In the genomic region with DNA sequence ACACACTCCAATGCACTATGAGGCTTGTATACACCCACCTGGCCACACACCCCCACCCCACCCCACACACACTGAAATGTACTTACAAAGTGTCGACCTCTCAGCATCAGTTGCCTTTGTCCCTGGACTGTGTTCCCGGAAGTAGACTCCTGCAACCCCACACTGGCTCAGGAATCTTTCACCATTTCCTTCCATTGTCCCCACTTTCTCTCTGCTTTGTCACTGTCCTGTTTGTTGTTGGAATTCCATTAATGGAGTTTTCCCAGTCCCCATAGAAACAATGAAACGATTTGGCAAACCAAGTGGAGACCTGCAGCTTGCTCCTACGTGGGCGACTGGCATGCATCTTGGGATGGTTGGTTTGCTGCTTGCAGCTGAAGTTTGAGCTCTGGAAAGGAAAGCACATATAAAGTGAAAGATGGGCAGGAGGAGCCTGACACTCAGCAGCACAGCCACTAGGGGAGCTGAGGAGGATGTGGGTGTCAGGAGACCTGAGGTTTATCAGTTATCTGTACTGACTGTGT, we compare ENCODE assay signal across 8 mouse cellular contexts.
DNase-seq lines count a peak whose midpoint lies in the region; ATAC-seq and TF ChIP-seq lines count a peak whose summit lies in the region.

No protein-coding gene starts in this region.

- H3K9ac ChIP-seq in hindbrain, postnatal 0 days (replicated peaks; ENCODE audit: low read length) = no peak overlapping the region
- no peak overlapping the region for H3K9ac ChIP-seq in hindbrain, embryonic 13.5 days
- H3K9ac ChIP-seq in CH12.LX (ENCODE audit: insufficient read depth, low read depth) = no peak overlapping the region
- H3K9ac ChIP-seq in heart, embryonic 14.5 days (ENCODE audit: low read length) = no peak overlapping the region

- H3K4me3 ChIP-seq in hindbrain, postnatal 0 days (ENCODE audit: low read length) = no peak overlapping the region
- H3K4me3 ChIP-seq in hindbrain, embryonic 13.5 days = no peak overlapping the region
- no peak overlapping the region for H3K4me3 ChIP-seq in CH12.LX (replicated peaks in 1 of 3; ENCODE audit: low read depth in 2 of 3, low read length in 2 of 3, poor library complexity in 1 of 3)
- no peak overlapping the region for H3K4me3 ChIP-seq in heart, embryonic 14.5 days (ENCODE audit: control insufficient read depth in 1 of 2, insufficient read depth in 1 of 2, low read depth in 1 of 2, low read length in 2 of 2)
- no peak overlapping the region for H3K4me3 ChIP-seq in hindbrain, embryonic 10.5 days

- 23% methylated on average over 5 of the region's 5 CpGs for WGBS in hindbrain, postnatal 0 days
- 22% methylated on average over 5 of the region's 5 CpGs for WGBS in hindbrain, embryonic 13.5 days
- 47% methylated on average over 5 of the region's 5 CpGs for WGBS in heart, embryonic 14.5 days
- 44% methylated on average over 5 of the region's 5 CpGs for WGBS in hindbrain, embryonic 10.5 days

- no peak overlapping the region for H3K27ac ChIP-seq in hindbrain, postnatal 0 days
- H3K27ac ChIP-seq in hindbrain, embryonic 13.5 days = no peak overlapping the region
- H3K27ac ChIP-seq in CH12.LX (ENCODE audit: insufficient read depth, low read depth) = no peak overlapping the region
- H3K27ac ChIP-seq in heart, embryonic 14.5 days (replicated peaks in 1 of 2; ENCODE audit: control insufficient read depth in 1 of 2, insufficient read depth in 1 of 2, low read depth in 2 of 2, low read length in 2 of 2) = no peak overlapping the region
- no peak overlapping the region; the same call in 1 of the 2 replicates for H3K27ac ChIP-seq in hindbrain, embryonic 10.5 days

- H3K9me3 ChIP-seq in hindbrain, postnatal 0 days (ENCODE audit: low read length) = no peaks in the 10 kb centered on the region
- H3K9me3 ChIP-seq in hindbrain, embryonic 13.5 days = no peaks in the 10 kb centered on the region
- no peaks in the 10 kb centered on the region for H3K9me3 ChIP-seq in CH12.LX (replicated peaks; ENCODE audit: low read length)
- H3K9me3 ChIP-seq in heart, embryonic 14.5 days (ENCODE audit: control insufficient read depth, low read length) = no peaks in the 10 kb centered on the region
- no peaks in the 10 kb centered on the region for H3K9me3 ChIP-seq in hindbrain, embryonic 10.5 days

- peak; percentile 35 for TF ChIP-seq RAD21 in CH12.LX (IDR thresholded peaks at IDR 0.05; ENCODE audit: low read depth, low read length)

- H3K79me2 ChIP-seq in CH12.LX (replicated peaks; ENCODE audit: control insufficient read depth, extremely low read depth, insufficient read depth, poor library complexity, severe bottlenecking) = no peaks in the 10 kb centered on the region

- DNase-seq in hindbrain, postnatal 0 days (ENCODE audit: low spot score) = no peak
- peak; percentile 21 for DNase-seq in CH12.LX (ENCODE audit: extremely low read depth)
- DNase-seq in lung, postnatal 4 days = peak; percentile 52 to 55
- no peak for DNase-seq in cerebellum, adult 11-12 months
- no peak for DNase-seq in right cerebral cortex, postnatal 25 days
- no peak for DNase-seq in hindbrain, embryonic 10.5 days (ENCODE audit: low spot score)

- TF ChIP-seq CTCF in hindbrain, postnatal 0 days (IDR thresholded peaks at IDR 0.05; ENCODE audit: low read depth) = peak; percentile 55
- TF ChIP-seq CTCF in CH12.LX (conservative IDR thresholded peaks at IDR 0.05 in 1 of 2, IDR thresholded peaks at IDR 0.05 in 1 of 2; ENCODE audit: low read depth in 2 of 2, low read length in 2 of 2) = peak; percentile 43 to 55; a peak in 2 of 4 replicates

- no peak for TF ChIP-seq EP300 in CH12.LX (IDR thresholded peaks at IDR 0.05; ENCODE audit: low read length)

- TF ChIP-seq POLR2A in CH12.LX (IDR thresholded peaks at IDR 0.05; ENCODE audit: low read depth, low read length) = no peak

- H3K27me3 ChIP-seq in hindbrain, postnatal 0 days (ENCODE audit: insufficient read depth, low read length) = no peaks in the 10 kb centered on the region
- no peaks in the 10 kb centered on the region for H3K27me3 ChIP-seq in hindbrain, embryonic 13.5 days
- no peaks in the 10 kb centered on the region for H3K27me3 ChIP-seq in CH12.LX (replicated peaks)
- no peaks in the 10 kb centered on the region for H3K27me3 ChIP-seq in heart, embryonic 14.5 days (ENCODE audit: control insufficient read depth, insufficient read depth, low read length)
- H3K27me3 ChIP-seq in hindbrain, embryonic 10.5 days (ENCODE audit: insufficient read depth, poor library complexity, severe bottlenecking) = no peaks in the 10 kb centered on the region

- no peak overlapping the region for H3K4me2 ChIP-seq in hindbrain, postnatal 0 days (ENCODE audit: low read depth, low read length)
- no peak overlapping the region for H3K4me2 ChIP-seq in hindbrain, embryonic 13.5 days
- H3K4me2 ChIP-seq in CH12.LX (ENCODE audit: insufficient read depth, low read depth, poor library complexity, severe bottlenecking) = no peak overlapping the region
- no peak overlapping the region for H3K4me2 ChIP-seq in heart, embryonic 14.5 days (ENCODE audit: low read length)

- no peaks in the 10 kb centered on the region for H3K36me3 ChIP-seq in hindbrain, postnatal 0 days (ENCODE audit: insufficient read depth, low read length)
- no peaks in the 10 kb centered on the region for H3K36me3 ChIP-seq in hindbrain, embryonic 13.5 days
- H3K36me3 ChIP-seq in CH12.LX (replicated peaks in 1 of 2; ENCODE audit: control insufficient read depth in 1 of 2, insufficient read depth in 1 of 2, low read length in 1 of 2) = no peaks in the 10 kb centered on the region
- H3K36me3 ChIP-seq in heart, embryonic 14.5 days (ENCODE audit: control insufficient read depth, insufficient read depth, low read length) = no peaks in the 10 kb centered on the region
- H3K36me3 ChIP-seq in hindbrain, embryonic 10.5 days = no peaks in the 10 kb centered on the region

- H3K4me1 ChIP-seq in hindbrain, postnatal 0 days (ENCODE audit: insufficient read depth, low read length) = no peaks in the 10 kb centered on the region
- H3K4me1 ChIP-seq in hindbrain, embryonic 13.5 days (replicated peaks) = 0 out of 2 replicates have a peak, but pooled peaks cover 3% of the 10 kb centered on the region
- no peaks in the 10 kb centered on the region for H3K4me1 ChIP-seq in CH12.LX (ENCODE audit: control insufficient read depth in 1 of 2, insufficient read depth in 2 of 2)
- H3K4me1 ChIP-seq in heart, embryonic 14.5 days (ENCODE audit: control insufficient read depth in 2 of 2, insufficient read depth in 2 of 2, low read length in 2 of 2) = no peaks in the 10 kb centered on the region
- peaks cover 5% of the 10 kb centered on the region; the same call in 1 of the 2 replicates for H3K4me1 ChIP-seq in hindbrain, embryonic 10.5 days (replicated peaks)

- dilution Hi-C loops in CH12.LX (cut with MboI; ENCODE audit: extremely low pct_ligation_motif_present, extremely low pct_unique_long_range_greater_than_20kb, low sequenced_read_pairs) = no loop called here

- in situ Hi-C loops in CH12.LX (cut with MboI; ENCODE audit: low pct_ligation_motif_present, low pct_unique_long_range_greater_than_20kb, low sequenced_read_pairs) = no loop called here

- no peak for ATAC-seq in hindbrain, postnatal 0 days
- ATAC-seq in hindbrain, embryonic 13.5 days (ENCODE audit: low FRiP score) = no peak
- peak; percentile 35; the same call in 1 of the 2 replicates for ATAC-seq in heart, embryonic 14.5 days (ENCODE audit: insufficient number of reproducible peaks, insufficient read depth, low FRiP score, low read depth)

TF ChIP-seq in CH12.LX, 34 proteins besides CTCF, POLR2A, EP300 and RAD21:
- TF ChIP-seq SMC3 (IDR thresholded peaks at IDR 0.05; ENCODE audit: low read depth, low read length) (peak; percentile 36; the same call in 1 of the 2 replicates), NRF1 (IDR thresholded peaks at IDR 0.05; ENCODE audit: low read depth, low read length) (no peak)

Comparison
In these comparisons a context has a peak if more than half of its experiments do, and no peak if none do; other contexts are left out.
1. DNase-seq: peak in CH12.LX (single experiment) and lung, postnatal 4 days (2 of 2); none in hindbrain, postnatal 0 days (single experiment), cerebellum, adult 11-12 months (single experiment), right cerebral cortex, postnatal 25 days (single experiment) and hindbrain, embryonic 10.5 days (single experiment).